ENCODE assay signal across 8 mouse cellular contexts in genomic region chr16:30775740-30776700, GRCm38 (mm10).
DNase-seq lines count a peak whose midpoint lies in the region.
"Had no signal": no experiment of that assay in that cellular context is flagged by ENCODE, and none has a peak within 500 bp of the region (broad histone marks: within the 10 kb centered on the region; RNA-seq: fewer than 3 reads in every experiment).

No protein-coding gene starts in this region.

- peak overlapping the region; percentile 42 for H3K27ac ChIP-seq in heart, embryonic 10.5 days
- peak overlapping the region; percentile 81 for H3K27ac ChIP-seq in macrophage

- 52% methylated on average over 21 of the region's 21 CpGs for WGBS in heart, embryonic 10.5 days
- 38% methylated on average over 21 of the region's 21 CpGs for WGBS in macrophage (ENCODE audit: missing documents)

- peak; percentile 38 for DNase-seq in retina, postnatal 1 day
- DNase-seq in retina, embryonic 14.5 days (ENCODE audit: low spot score), result no peak
- DNase-seq in heart, embryonic 10.5 days (ENCODE audit: low spot score), result no peak
- no peak for DNase-seq in left cerebral cortex, adult 9 months (ENCODE audit: low spot score in 2 of 2)
- no peak for DNase-seq in frontal cortex, postnatal 10 days (ENCODE audit: low spot score in 2 of 2)
- DNase-seq in frontal cortex, adult 2 months (ENCODE audit: extremely low spot score in 1 of 2, low spot score in 1 of 2), result no peak

- no peaks in the 10 kb centered on the region for H3K36me3 ChIP-seq in heart, embryonic 10.5 days
- no peaks in the 10 kb centered on the region for H3K36me3 ChIP-seq in macrophage (ENCODE audit: inconsistent target)

- peaks cover 31% of the 10 kb centered on the region for H3K4me1 ChIP-seq in heart, embryonic 10.5 days

- H3K9me3 ChIP-seq in heart, embryonic 10.5 days, result no peaks in the 10 kb centered on the region
- H3K9me3 ChIP-seq: megakaryocyte, embryonic 14.5 days had no signal

- no peaks in the 10 kb centered on the region for H3K79me2 ChIP-seq in macrophage (ENCODE audit: inconsistent target)

- H3K27me3 ChIP-seq in heart, embryonic 10.5 days (ENCODE audit: insufficient read depth, poor library complexity, severe bottlenecking), result no peaks in the 10 kb centered on the region

- H3K4me3 ChIP-seq in heart, embryonic 10.5 days, result no peak overlapping the region
- no peak overlapping the region for H3K4me3 ChIP-seq in macrophage (ENCODE audit: inconsistent target)
- H3K4me3 ChIP-seq: megakaryocyte, embryonic 14.5 days had no signal
